Mouse (Mus musculus): ENCODE data around the gene Pigu.

Pigu gene

DNA sequence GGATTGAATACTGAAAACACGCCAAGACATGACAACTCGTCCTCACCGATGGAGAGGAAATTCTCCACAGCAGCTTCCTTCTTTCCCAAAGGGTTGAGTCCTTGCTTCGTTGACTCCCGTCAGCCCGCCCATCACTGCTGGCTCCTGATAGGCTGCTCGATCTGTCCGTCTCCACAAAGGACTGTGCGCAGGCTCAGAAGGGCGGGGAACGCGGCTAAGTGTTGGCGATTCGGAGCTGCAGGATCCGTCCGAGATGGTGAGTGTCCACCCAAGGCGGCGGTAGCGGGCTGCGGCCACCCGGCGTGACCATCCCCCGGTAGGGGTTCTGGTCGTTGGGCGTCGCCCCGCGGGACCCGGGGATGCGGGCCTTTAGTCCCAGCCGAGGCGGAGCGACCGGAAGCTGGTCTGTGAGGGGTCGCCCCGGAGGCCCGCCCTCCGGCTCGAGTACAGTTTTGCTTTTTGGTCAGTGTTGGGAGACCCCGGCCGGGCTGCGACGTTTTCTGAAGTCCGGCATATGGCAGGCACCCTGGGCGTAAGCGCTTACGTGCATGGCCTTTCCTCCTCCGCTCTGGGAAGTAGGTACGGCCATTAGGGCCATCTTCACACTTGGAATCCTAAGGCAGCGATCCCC lies 120.8 kb downstream of the Pigu start, which contains the start of gene Dynlrb1:
Gene Dynlrb1 (plus strand): TSS at position 172 of the 631 bp plus-strand sequence.
- DNase-seq (ENCODE audit: low read depth, low spot score) = peak; percentile 97

DNA sequence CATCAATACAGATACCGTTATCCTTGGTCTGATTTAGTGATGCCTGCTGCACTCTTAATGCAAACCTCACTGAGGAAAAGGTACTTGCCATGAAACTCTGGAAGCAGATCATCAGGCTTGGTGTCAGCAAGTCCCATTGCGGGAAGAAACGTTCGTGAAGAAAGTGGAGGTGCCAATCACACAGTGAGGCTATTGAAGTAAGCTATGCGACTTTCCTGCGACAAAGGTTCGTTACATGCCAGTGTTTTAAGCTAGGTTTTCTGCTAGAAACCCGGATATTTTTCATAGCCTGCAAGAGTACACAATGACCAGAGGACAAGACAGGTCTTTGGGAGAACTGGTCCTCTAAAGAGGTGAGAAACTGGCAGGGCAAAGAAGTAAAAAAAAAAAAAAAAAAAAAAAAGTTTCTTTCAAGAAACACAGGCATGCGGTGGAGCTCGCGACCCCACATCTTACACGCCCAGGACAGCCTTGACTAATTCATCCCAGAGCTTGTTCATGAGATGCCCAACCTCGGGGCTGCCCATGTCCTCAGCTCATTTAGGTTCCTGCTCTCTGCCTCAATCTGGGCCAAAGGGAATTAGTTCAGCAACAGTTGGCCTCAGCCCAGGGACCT lies 121.4 kb downstream of the Pigu start:
- no peak for DNase-seq (ENCODE audit: low read depth, low spot score)
